Mouse (Mus musculus): Measurements from ENCODE around the gene Tbkbp1. TPM values are rescaled to one million over a fixed set of nuclear protein-coding genes. Genes with fewer than 3 reads are reported as not detected.

The Tbkbp1 gene
- polyA plus RNA-seq, 1 experiment from 2014 or later, result 10.6 TPM

DNA sequence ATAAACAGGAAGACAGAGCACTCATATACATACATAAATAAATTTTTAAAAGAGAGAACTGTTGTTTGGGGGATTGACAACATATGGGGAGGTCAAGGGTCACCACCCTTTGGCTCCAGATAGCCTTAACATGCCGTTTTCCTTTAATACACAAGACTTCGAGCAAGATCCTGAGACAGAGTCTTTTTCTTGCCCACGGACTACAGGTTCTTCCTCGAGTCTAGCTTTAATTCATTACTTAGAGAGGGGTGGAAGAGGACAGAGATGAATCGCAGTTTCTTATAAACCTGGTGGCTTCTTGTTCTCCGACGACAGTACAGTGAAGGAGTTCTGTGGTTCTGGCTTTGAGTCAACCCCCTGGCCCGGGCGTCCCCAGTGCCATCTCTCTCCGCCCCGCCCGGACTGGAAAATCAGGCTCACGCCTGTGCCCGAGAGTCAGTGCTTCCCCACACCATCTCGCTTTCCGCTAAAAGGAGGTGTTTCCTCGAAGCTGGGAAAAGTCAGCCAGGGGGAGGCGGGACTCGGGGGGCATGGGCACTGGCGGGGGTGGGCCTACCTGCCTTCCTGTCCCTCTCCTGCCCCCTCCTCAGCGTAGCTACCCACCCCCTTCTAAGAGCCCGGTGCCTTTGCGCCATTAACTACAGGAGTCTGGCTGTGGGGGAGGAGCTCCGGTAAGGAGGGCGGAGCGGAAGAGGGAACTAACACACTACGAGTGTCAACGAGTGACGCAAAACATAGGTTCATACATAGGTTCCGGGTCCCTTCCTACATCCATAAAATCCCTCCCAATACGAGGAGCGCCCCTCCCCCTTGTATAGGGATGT is 24.4 kb downstream of the Tbkbp1 start:
- Histone ChIP-seq H3K9me3 (replicated peaks) (no peaks in the 10 kb centered on the region), H3K4me1 (replicated peaks) (peaks cover 15% of the 10 kb centered on the region), H3K27ac (ENCODE audit: poor library complexity, severe bottlenecking) (no peak overlapping the region), H3K4me2 (peak overlapping the region; percentile 82), H3K36me3 (no peaks in the 10 kb centered on the region), H3K9ac (peak overlapping the region; percentile 59), H3K27me3 (replicated peaks) (peaks cover 67% of the 10 kb centered on the region), H3K4me3 (peak overlapping the region; percentile 53)
- WGBS, result 4% methylated on average over 32 of the region's 32 CpGs
- peak; percentile 67 for ATAC-seq (ENCODE audit: insufficient number of reproducible peaks, low FRiP score)

DNA sequence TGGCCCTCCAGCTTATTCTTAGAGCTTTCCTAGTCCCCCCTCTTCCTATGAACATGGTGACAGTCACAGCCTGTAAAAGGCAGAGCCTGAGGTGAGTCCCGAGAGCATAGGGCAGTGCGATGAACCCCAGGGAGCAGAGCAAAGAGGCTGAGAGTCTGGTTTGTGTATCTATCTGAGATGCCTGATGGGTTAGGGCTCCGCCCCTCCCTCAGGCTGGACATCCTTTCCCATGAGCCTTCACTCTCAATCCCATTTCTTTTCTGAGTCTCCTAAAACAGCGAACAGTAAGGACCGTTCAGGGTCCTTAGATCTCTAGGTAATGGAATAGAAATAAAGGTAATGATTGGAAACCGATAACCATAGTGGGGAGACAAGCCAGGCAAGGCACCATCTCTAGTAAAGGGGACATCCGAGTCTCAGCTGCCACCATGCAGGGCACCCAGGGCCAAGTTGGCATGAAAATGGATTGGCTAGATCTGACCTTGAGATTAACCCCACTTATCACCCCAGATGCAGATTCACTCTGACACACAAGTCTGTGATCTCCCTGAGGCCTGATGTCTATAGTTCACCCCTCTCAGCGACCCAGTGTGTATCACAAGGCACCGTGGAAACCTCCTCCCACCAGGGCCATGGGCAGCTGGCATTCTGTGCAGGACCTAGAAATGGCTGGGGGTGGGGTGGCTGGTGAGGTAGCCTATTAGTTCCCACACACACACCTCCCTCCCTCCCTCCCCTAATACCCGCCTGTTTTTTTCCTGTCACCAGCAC is 26.8 kb downstream of the Tbkbp1 start:
- WGBS, result 63% methylated on average over 10 of the region's 10 CpGs
- peaks cover 33% of the 10 kb centered on the region for H3K4me1 ChIP-seq (replicated peaks)

GRCm38 (mm10) chr11:97123282-97123890 is 27.9 kb downstream of the Tbkbp1 start:
- Histone ChIP-seq H3K9me3 (replicated peaks) (no peaks in the 10 kb centered on the region), H3K9ac (peak overlapping the region; percentile 23; the same call in 1 of the 2 replicates), H3K27me3 (replicated peaks) (peaks cover 56% of the 10 kb centered on the region), H3K4me1 (replicated peaks) (peaks cover 33% of the 10 kb centered on the region), H3K27ac (ENCODE audit: poor library complexity, severe bottlenecking) (no peak overlapping the region), H3K4me2 (no peak overlapping the region), H3K36me3 (no peaks in the 10 kb centered on the region), H3K4me3 (no peak overlapping the region)
- WGBS, result 17% methylated on average over 11 of the region's 11 CpGs
- ATAC-seq (ENCODE audit: insufficient number of reproducible peaks, low FRiP score), result no peak

More for the DNA sequence above, 26.8 kb downstream of the Tbkbp1 start:
- Histone ChIP-seq H3K27me3 (replicated peaks) (peaks cover 54% of the 10 kb centered on the region), H3K4me2 (no peak overlapping the region), H3K9me3 (replicated peaks) (no peaks in the 10 kb centered on the region), H3K4me3 (no peak overlapping the region), H3K36me3 (no peaks in the 10 kb centered on the region), H3K27ac (ENCODE audit: poor library complexity, severe bottlenecking) (no peak overlapping the region), H3K9ac (no peak overlapping the region)
- no peak for ATAC-seq (ENCODE audit: insufficient number of reproducible peaks, low FRiP score)

GRCm38 (mm10) chr11:97120641-97121040 is 30.7 kb downstream of the Tbkbp1 start:
- Histone ChIP-seq H3K4me2 (no peak overlapping the region), H3K27ac (ENCODE audit: poor library complexity, severe bottlenecking) (no peak overlapping the region), H3K4me3 (no peak overlapping the region), H3K4me1 (replicated peaks) (peaks cover 24% of the 10 kb centered on the region), H3K27me3 (replicated peaks) (peaks cover 66% of the 10 kb centered on the region), H3K9me3 (replicated peaks) (no peaks in the 10 kb centered on the region), H3K9ac (no peak overlapping the region), H3K36me3 (no peaks in the 10 kb centered on the region)
- no peak for ATAC-seq (ENCODE audit: insufficient number of reproducible peaks, low FRiP score)
- 46% methylated on average over 3 of the region's 3 CpGs for WGBS

DNA sequence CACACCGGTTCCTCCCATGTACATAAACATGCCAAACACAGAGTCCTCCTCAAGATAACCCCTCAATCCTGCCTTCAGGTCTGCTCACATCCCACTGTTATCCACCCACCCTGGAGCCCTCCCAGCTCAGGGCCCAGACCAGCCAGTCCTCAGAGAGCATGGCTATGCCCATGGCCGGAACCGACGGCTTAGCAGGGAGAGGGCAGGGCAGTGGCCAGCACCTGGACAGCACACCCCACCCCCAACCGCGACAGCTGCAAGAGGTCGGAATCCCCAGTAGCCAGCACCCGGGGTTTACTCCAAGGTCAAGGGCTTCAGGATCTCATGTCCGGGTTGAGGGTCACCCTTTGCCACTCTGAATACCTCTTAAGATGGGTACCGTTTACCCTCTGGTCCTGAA is 31.1 kb downstream of the Tbkbp1 start:
- Histone ChIP-seq H3K4me1 (replicated peaks) (peaks cover 28% of the 10 kb centered on the region), H3K9ac (no peak overlapping the region), H3K27me3 (replicated peaks) (peaks cover 66% of the 10 kb centered on the region), H3K36me3 (no peaks in the 10 kb centered on the region), H3K4me3 (no peak overlapping the region), H3K9me3 (replicated peaks) (no peaks in the 10 kb centered on the region), H3K4me2 (no peak overlapping the region), H3K27ac (ENCODE audit: poor library complexity, severe bottlenecking) (no peak overlapping the region)
- WGBS, result 37% methylated on average over 10 of the region's 10 CpGs
- no peak for ATAC-seq (ENCODE audit: insufficient number of reproducible peaks, low FRiP score)

DNA sequence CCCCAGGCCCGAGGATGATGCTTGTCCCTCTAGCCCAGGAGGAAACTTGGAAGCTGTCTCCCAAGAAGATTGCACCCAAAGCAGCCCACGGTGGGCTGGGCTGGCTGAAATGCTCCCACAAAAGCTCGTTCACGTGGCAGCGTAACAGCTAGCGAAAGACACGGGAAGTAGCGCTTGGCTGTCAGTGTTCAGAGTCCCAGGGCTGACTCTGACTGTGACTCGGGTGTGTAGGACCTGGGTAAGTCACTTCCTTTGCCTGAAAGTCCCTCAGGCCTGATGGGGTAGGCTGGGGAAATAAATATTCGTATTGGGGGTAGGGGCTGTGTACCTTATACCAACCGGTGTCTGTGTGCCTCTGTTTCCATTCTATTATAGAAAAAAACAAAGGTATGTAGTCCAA is 35.5 kb downstream of the Tbkbp1 start:
- Histone ChIP-seq H3K9me3 (replicated peaks) (no peaks in the 10 kb centered on the region), H3K4me1 (replicated peaks) (peaks cover 25% of the 10 kb centered on the region), H3K9ac (0 out of 2 replicates have a peak overlapping the region, but pooled peaks have one; percentile 43), H3K36me3 (no peaks in the 10 kb centered on the region), H3K4me2 (peak overlapping the region; percentile 85), H3K27me3 (replicated peaks) (peaks cover 84% of the 10 kb centered on the region), H3K27ac (ENCODE audit: poor library complexity, severe bottlenecking) (no peak overlapping the region), H3K4me3 (peak overlapping the region; percentile 51)
- no peak for ATAC-seq (ENCODE audit: insufficient number of reproducible peaks, low FRiP score)
- 9% methylated on average over 11 of the region's 11 CpGs for WGBS

- no peak within 1 kb of the TSS for H3K27ac ChIP-seq (ENCODE audit: poor library complexity, severe bottlenecking)
- WGBS, result under 1% methylated on average over 85 of the region's 87 CpGs
- H3K4me1 ChIP-seq (replicated peaks), result peaks cover 17% of the 10 kb centered on the region
- ATAC-seq (ENCODE audit: insufficient number of reproducible peaks, low FRiP score), result peak; percentile 38; the same call in 1 of the 2 replicates
- peaks cover 87% of the 10 kb centered on the region for H3K27me3 ChIP-seq (replicated peaks)
- peak within 1 kb of the TSS; percentile 51 for H3K4me3 ChIP-seq
- no peaks in the 10 kb centered on the region for H3K9me3 ChIP-seq (replicated peaks)
- no peaks in the 10 kb centered on the region for H3K36me3 ChIP-seq
- H3K9ac ChIP-seq, result peak within 1 kb of the TSS; percentile 43
- peak within 1 kb of the TSS; percentile 85 for H3K4me2 ChIP-seq
Observed at GRCm38 (mm10) chr11:97114671-97115601, 36.4 kb downstream of the Tbkbp1 start, which contains the start of gene Tbx21. TSS of gene Tbx21 (minus strand) at chr11:97115331.

- Histone ChIP-seq H3K27ac (ENCODE audit: poor library complexity, severe bottlenecking) (no peak overlapping the region), H3K4me2 (no peak overlapping the region), H3K36me3 (no peaks in the 10 kb centered on the region), H3K9ac (no peak overlapping the region), H3K4me3 (no peak overlapping the region), H3K27me3 (replicated peaks) (peaks cover 72% of the 10 kb centered on the region), H3K4me1 (replicated peaks) (peaks cover 17% of the 10 kb centered on the region), H3K9me3 (replicated peaks) (no peaks in the 10 kb centered on the region)
- no peak for ATAC-seq (ENCODE audit: insufficient number of reproducible peaks, low FRiP score)
- 73% methylated on average over 9 of the region's 9 CpGs for WGBS
Observed at GRCm38 (mm10) chr11:97112519-97113125, 38.7 kb downstream of the Tbkbp1 start.

DNA sequence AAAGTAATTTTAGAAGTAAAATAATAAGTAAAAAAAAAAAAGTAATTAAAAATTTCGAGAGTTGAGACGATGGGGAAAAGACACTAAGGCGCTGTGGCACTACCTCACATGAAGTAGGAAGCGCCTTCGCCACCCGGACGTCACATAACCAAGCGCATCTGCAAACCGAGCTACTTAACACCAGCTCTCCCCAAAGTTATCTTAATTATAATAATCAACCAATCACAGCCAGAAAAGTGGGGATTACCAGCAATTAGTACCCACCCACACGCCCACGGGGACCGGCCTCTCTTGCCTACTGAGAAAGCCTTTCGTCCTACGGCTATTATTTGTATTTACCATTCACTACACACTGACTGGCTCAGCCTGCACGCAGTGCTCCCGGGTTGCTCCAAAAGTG is 42.3 kb downstream of the Tbkbp1 start:
- Histone ChIP-seq H3K27ac (ENCODE audit: poor library complexity, severe bottlenecking) (no peak overlapping the region), H3K4me1 (replicated peaks) (peaks cover under 1% of the 10 kb centered on the region; the same call in 1 of the 2 replicates), H3K9ac (no peak overlapping the region), H3K4me3 (no peak overlapping the region), H3K27me3 (replicated peaks) (peaks cover 47% of the 10 kb centered on the region), H3K9me3 (replicated peaks) (no peaks in the 10 kb centered on the region), H3K36me3 (no peaks in the 10 kb centered on the region), H3K4me2 (no peak overlapping the region)
- ATAC-seq (ENCODE audit: insufficient number of reproducible peaks, low FRiP score), result no peak
- 78% methylated on average over 16 of the region's 16 CpGs for WGBS

DNA sequence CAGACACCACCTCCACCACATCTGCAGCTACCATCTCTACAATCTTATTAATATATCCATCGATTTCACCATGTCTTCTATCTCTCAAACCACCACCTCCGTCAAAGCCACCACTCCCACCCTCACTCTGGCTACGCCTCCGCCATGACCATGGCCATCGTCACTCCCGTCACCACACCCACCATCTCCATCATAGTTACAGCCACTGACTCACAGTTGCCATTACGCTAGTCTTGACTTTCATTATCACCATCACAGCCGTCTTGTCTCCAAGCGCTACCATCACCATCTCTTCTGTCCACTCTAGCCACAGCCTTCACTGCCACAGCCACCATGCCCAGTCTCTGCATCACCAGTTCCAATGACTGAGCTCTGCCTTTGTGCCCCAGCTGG is 47.2 kb downstream of the Tbkbp1 start:
- H3K9me3 ChIP-seq (replicated peaks), result no peaks in the 10 kb centered on the region
- H3K9ac ChIP-seq, result no peak overlapping the region
- no peaks in the 10 kb centered on the region for H3K36me3 ChIP-seq
- ATAC-seq (ENCODE audit: insufficient number of reproducible peaks, low FRiP score), result no peak
- 0 out of 2 replicates have a peak, but pooled peaks cover under 1% of the 10 kb centered on the region for H3K4me1 ChIP-seq (replicated peaks)
- 90% methylated on average over 9 of the region's 9 CpGs for WGBS
- H3K27me3 ChIP-seq (replicated peaks), result peaks cover 31% of the 10 kb centered on the region
- H3K4me2 ChIP-seq, result no peak overlapping the region
- no peak overlapping the region for H3K27ac ChIP-seq (ENCODE audit: poor library complexity, severe bottlenecking)
- no peak overlapping the region for H3K4me3 ChIP-seq
